Mouse (Mus musculus): Measurements from ENCODE around the gene Rnf213. TPM values are rescaled to one million over a fixed set of nuclear protein-coding genes. Genes with fewer than 3 reads are reported as not detected.

Gene Rnf213
- polyA plus RNA-seq, 1 experiment: 24.3 TPM

- no peaks in the 10 kb centered on the region for H3K4me1 ChIP-seq (ENCODE audit: control insufficient read depth, insufficient read depth, low read length)
- TF ChIP-seq POLR2A (IDR thresholded peaks at IDR 0.05; ENCODE audit: borderline replicate concordance, extremely low read depth, low read depth, low read length) (no peak), CTCF (IDR thresholded peaks at IDR 0.05; ENCODE audit: insufficient read depth, low read length) (no peak)
- no peak for DNase-seq
- H3K4me3 ChIP-seq (replicated peaks; ENCODE audit: extremely low read depth, low read depth, low read length): no peak overlapping the region
- WGBS: 64% methylated on average over 7 of the region's 7 CpGs
Observed at GRCm38 (mm10) chr11:119533745-119534144, 140.8 kb downstream of the Rnf213 start.

Other genes starting within 250 kb of the Rnf213 start
- 15.8 and 17.6 TPM in 2 replicates for gene Tbc1d16, start 164.6 kb upstream of the Rnf213 start, polyA plus RNA-seq (2012; rRNA removed)
- 9.7 and 12.0 TPM in 2 replicates for gene Ccdc40, start 164.5 kb upstream of the Rnf213 start, polyA plus RNA-seq (2012; rRNA removed)
- gene Gaa, start 125.2 kb upstream of the Rnf213 start, polyA plus RNA-seq (2012; rRNA removed): 188 and 192 TPM in 2 replicates
- 79.7 and 87.9 TPM in 2 replicates for gene Eif4a3, start 93.0 kb upstream of the Rnf213 start, polyA plus RNA-seq (2012; rRNA removed)
- gene Card14, start 85.3 kb upstream of the Rnf213 start, polyA plus RNA-seq (2012; rRNA removed): 0.07 and 0.84 TPM in 2 replicates
- gene Sgsh, start 37.6 kb upstream of the Rnf213 start, polyA plus RNA-seq (2012; rRNA removed): 63.2 and 66.5 TPM in 2 replicates
- gene Slc26a11, start 37.5 kb upstream of the Rnf213 start, polyA plus RNA-seq (2012; rRNA removed): 25.7 and 28.0 TPM in 2 replicates
- gene Endov, start 98.2 kb downstream of the Rnf213 start, polyA plus RNA-seq (2012; rRNA removed): 16.0 and 21.9 TPM in 2 replicates
- gene Nptx1, start 154.7 kb downstream of the Rnf213 start, polyA plus RNA-seq (2012; rRNA removed): 8.7 and 11.8 TPM in 2 replicates
- gene Rptor, start 209.8 kb downstream of the Rnf213 start, polyA plus RNA-seq (2012; rRNA removed): 24.1 and 26.2 TPM in 2 replicates